Mouse (Mus musculus) hindbrain, embryonic 11.5 days (tissue): ENCODE results near the gene Sept9. TPM values are rescaled to one million over a fixed set of nuclear protein-coding genes. Genes with fewer than 3 reads are reported as not detected.

ENCODE experiments used
- ATAC-seq: fragments of 200-750 bp; cut with Nextera tagmentation; 2 replicates; pipeline ENCODE4 v1.8.0; 2017; ENCODE audit warnings: mild to moderate bottlenecking, moderate TSS enrichment, moderate library complexity; ENCODE audit not compliant: low FRiP score
- DNase-seq: peaks from one replicate; pipeline ENCODE4 v3.0.0-alpha.2; 2015; ENCODE audit warnings: low spot score
- H3K27ac ChIP-seq: fragments of 300-500 bp; sonication (generic); 2 replicates; pipeline ENCODE4 v1.5.1; 2014; ENCODE audit warnings: mild to moderate bottlenecking, low read depth, low read length
- H3K27me3 ChIP-seq: fragments of 300-500 bp; sonication (generic); 2 replicates; pipeline ENCODE4 v1.6.1; 2014; ENCODE audit warnings: mild to moderate bottlenecking, low read length, moderate library complexity, mixed read lengths; ENCODE audit not compliant: control insufficient read depth, insufficient read depth
- H3K36me3 ChIP-seq: fragments of 300-500 bp; sonication (generic); 2 replicates; pipeline ENCODE4 v1.6.1; 2014; ENCODE audit warnings: mild to moderate bottlenecking, low read length, moderate library complexity, mixed read lengths; ENCODE audit not compliant: control insufficient read depth, insufficient read depth
- H3K4me1 ChIP-seq: fragments of 300-500 bp; sonication (generic); replicated peaks from 2 replicates; pipeline ENCODE4 v1.6.1; 2014; ENCODE audit warnings: low read length, mixed read lengths; ENCODE audit not compliant: control insufficient read depth, insufficient read depth
- H3K4me2 ChIP-seq: fragments of 300-500 bp; sonication (generic); replicated peaks from 2 replicates; pipeline ENCODE4 v1.6.1; 2014; ENCODE audit warnings: mild to moderate bottlenecking, low read depth, low read length
- H3K4me3 ChIP-seq: fragments of 300-500 bp; sonication (generic); 2 replicates; pipeline ENCODE4 v1.5.1; 2014; ENCODE audit warnings: low read depth, low read length
- H3K9ac ChIP-seq: fragments of 300-500 bp; sonication (generic); 2 replicates; pipeline ENCODE4 v1.6.1; 2014; ENCODE audit warnings: low read depth, low read length
- H3K9me3 ChIP-seq: fragments of 300-500 bp; sonication (generic); 2 replicates; pipeline ENCODE4 v1.6.1; 2016; ENCODE audit warnings: low read length; ENCODE audit not compliant: control insufficient read depth
- WGBS: fragments of 180-500 bp; shearing (Covaris S2); extraction: QIAGEN DNeasy Blood & Tissue Kit; methylation state at CpG from one replicate; pipeline ENCODE4 v1.1.7; 2014; 5-methylcytosine and 5-hydroxymethylcytosine counted together
- polyA plus RNA-seq: library from polyadenylated mRNA; unstranded; fragments of >200 nt; fragmentation: Nextera tagmentation; extraction: Ambion mirVana; gene quantifications from 2 replicates; pipeline ENCODE4 v1.2.1, GENCODE M21; 2014

Sept9 gene
- polyA plus RNA-seq, 1 experiment from 2014 or later = 126 TPM

GRCm38 (mm10) chr11:117257266-117257665 is 57.8 kb downstream of the Sept9 start:
- Histone ChIP-seq H3K9me3 (no peaks in the 10 kb centered on the region), H3K9ac (no peak overlapping the region), H3K36me3 (no peaks in the 10 kb centered on the region), H3K4me2 (no peak overlapping the region), H3K4me3 (no peak overlapping the region), H3K4me1 (no peaks in the 10 kb centered on the region), H3K27me3 (no peaks in the 10 kb centered on the region), H3K27ac (no peak overlapping the region)
- ATAC-seq (no peak), DNase-seq (no peak)
- WGBS = 82% methylated on average over 1 of the region's 1 CpGs

- Histone ChIP-seq H3K27me3 (no peaks in the 10 kb centered on the region), H3K36me3 (no peaks in the 10 kb centered on the region), H3K4me3 (no peak overlapping the region), H3K27ac (no peak overlapping the region), H3K9me3 (no peaks in the 10 kb centered on the region), H3K4me1 (no peaks in the 10 kb centered on the region), H3K9ac (no peak overlapping the region), H3K4me2 (no peak overlapping the region)
- no peak for DNase-seq
- no peak for ATAC-seq
These were observed 58.4 kb downstream of the Sept9 start for GRCm38 (mm10) chr11:117257842-117258241.

GRCm38 (mm10) chr11:117259178-117259960 is 59.9 kb downstream of the Sept9 start:
- ATAC-seq (no peak), DNase-seq (no peak)
- no peak overlapping the region for H3K9ac ChIP-seq
- H3K27me3 ChIP-seq = no peaks in the 10 kb centered on the region
- no peak overlapping the region for H3K27ac ChIP-seq
- H3K9me3 ChIP-seq = no peaks in the 10 kb centered on the region
- peaks cover 4% of the 10 kb centered on the region; the same call in 1 of the 2 replicates for H3K4me1 ChIP-seq
- H3K36me3 ChIP-seq = no peaks in the 10 kb centered on the region
- 80% methylated on average over 9 of the region's 9 CpGs for WGBS
- H3K4me2 ChIP-seq = no peak overlapping the region
- no peak overlapping the region for H3K4me3 ChIP-seq

GRCm38 (mm10) chr11:117260631-117261030 is 61.2 kb downstream of the Sept9 start:
- Histone ChIP-seq H3K27me3 (no peaks in the 10 kb centered on the region), H3K4me3 (no peak overlapping the region), H3K4me1 (peaks cover 4% of the 10 kb centered on the region; the same call in 1 of the 2 replicates), H3K36me3 (no peaks in the 10 kb centered on the region), H3K27ac (no peak overlapping the region), H3K9ac (no peak overlapping the region), H3K4me2 (no peak overlapping the region), H3K9me3 (no peaks in the 10 kb centered on the region)
- DNase-seq (no peak), ATAC-seq (no peak)
- WGBS = 63% methylated on average over 9 of the region's 9 CpGs

GRCm38 (mm10) chr11:117263096-117263808 is 63.8 kb downstream of the Sept9 start:
- DNase-seq (no peak), ATAC-seq (no peak)
- H3K9me3 ChIP-seq = no peaks in the 10 kb centered on the region
- H3K27ac ChIP-seq = peak overlapping the region; percentile 34; the same call in 1 of the 2 replicates
- no peak overlapping the region for H3K9ac ChIP-seq
- H3K4me2 ChIP-seq = no peak overlapping the region
- peaks cover 8% of the 10 kb centered on the region for H3K4me1 ChIP-seq
- 51% methylated on average over 9 of the region's 9 CpGs for WGBS
- H3K36me3 ChIP-seq = no peaks in the 10 kb centered on the region
- no peaks in the 10 kb centered on the region for H3K27me3 ChIP-seq
- H3K4me3 ChIP-seq = no peak overlapping the region

- H3K27me3 ChIP-seq = no peaks in the 10 kb centered on the region
These were observed 64.9 kb downstream of the Sept9 start for GRCm38 (mm10) chr11:117264162-117265021.

GRCm38 (mm10) chr11:117265270-117265980 is 66.0 kb downstream of the Sept9 start:
- peak overlapping the region; percentile 82 for H3K27ac ChIP-seq
- peaks cover 13% of the 10 kb centered on the region for H3K4me1 ChIP-seq
- H3K36me3 ChIP-seq = no peaks in the 10 kb centered on the region
- WGBS = 5% methylated on average over 18 of the region's 18 CpGs
- peak; percentile 81 for DNase-seq
- no peaks in the 10 kb centered on the region for H3K9me3 ChIP-seq
- no peaks in the 10 kb centered on the region for H3K27me3 ChIP-seq
- H3K9ac ChIP-seq = peak overlapping the region; percentile 71; the same call in 1 of the 2 replicates
- peak; percentile 45 for ATAC-seq
- H3K4me2 ChIP-seq = peak overlapping the region; percentile 85
- peak overlapping the region; percentile 70 for H3K4me3 ChIP-seq

More at GRCm38 (mm10) chr11:117264162-117265021, 64.9 kb downstream of the Sept9 start:
- Histone ChIP-seq H3K4me2 (no peak overlapping the region), H3K4me3 (no peak overlapping the region), H3K36me3 (no peaks in the 10 kb centered on the region), H3K9ac (no peak overlapping the region), H3K9me3 (no peaks in the 10 kb centered on the region), H3K27ac (no peak overlapping the region), H3K4me1 (peaks cover 12% of the 10 kb centered on the region)
- WGBS = 65% methylated on average over 13 of the region's 13 CpGs
- DNase-seq (no peak), ATAC-seq (no peak)
